Mouse (Mus musculus) spleen, postnatal 4 days (tissue): ENCODE results near the gene Dph5.

Source experiments
- DNase-seq, 2 experiments: peaks; one replicate each; pipeline ENCODE4 v3.0.0; 2022; ENCODE audit warnings: low spot score in 2 of 2

Gene Dph5

GRCm38 (mm10) chr3:115951221-115951620 is 63.6 kb downstream of the Dph5 start:
- no peak for DNase-seq

GRCm38 (mm10) chr3:115952356-115952755 is 64.7 kb downstream of the Dph5 start:
- DNase-seq, result no peak

GRCm38 (mm10) chr3:115953088-115953487 is 65.5 kb downstream of the Dph5 start:
- no peak for DNase-seq

- DNase-seq, result no peak
Observed at GRCm38 (mm10) chr3:115957223-115957622, 69.6 kb downstream of the Dph5 start.

- DNase-seq, result peak in 1 of 2 experiments; percentile 2
Observed at GRCm38 (mm10) chr3:115961311-115962027, 73.8 kb downstream of the Dph5 start.

- no peak for DNase-seq
Observed at GRCm38 (mm10) chr3:115962028-115962415, 74.4 kb downstream of the Dph5 start.

- DNase-seq, result no peak
Observed at GRCm38 (mm10) chr3:115963597-115963996, 76.0 kb downstream of the Dph5 start.

- no peak for DNase-seq
Observed at GRCm38 (mm10) chr3:115964071-115964470, 76.4 kb downstream of the Dph5 start.

- no peak for DNase-seq
Observed at GRCm38 (mm10) chr3:115968745-115969530, 81.3 kb downstream of the Dph5 start.

GRCm38 (mm10) chr3:115971045-115971785 is 83.6 kb downstream of the Dph5 start:
- no peak for DNase-seq

- no peak for DNase-seq
Observed at GRCm38 (mm10) chr3:115971891-115972646, 84.4 kb downstream of the Dph5 start.

GRCm38 (mm10) chr3:115974228-115974627 is 86.6 kb downstream of the Dph5 start:
- DNase-seq, result no peak

GRCm38 (mm10) chr3:115974995-115975394 is 87.4 kb downstream of the Dph5 start:
- DNase-seq, result no peak

- DNase-seq, result no peak
Observed at GRCm38 (mm10) chr3:115979000-115979399, 91.4 kb downstream of the Dph5 start.

GRCm38 (mm10) chr3:115983217-115983616 is 95.6 kb downstream of the Dph5 start:
- no peak for DNase-seq
